Mouse (Mus musculus) lung, embryonic 16.5 days (tissue): ENCODE results near the gene 4933427D14Rik. TPM values are rescaled to one million over a fixed set of nuclear protein-coding genes. Genes with fewer than 3 reads are reported as not detected.

Experiments
- ATAC-seq: fragments of 200-750 bp; cut with Nextera tagmentation; 2 replicates; pipeline ENCODE4 v1.8.0; 2017; ENCODE audit warnings: low read depth, mild to moderate bottlenecking, moderate library complexity
- H3K27ac ChIP-seq: fragments of 300-500 bp; sonication (generic); 2 replicates; pipeline ENCODE4 v1.5.1; 2014; ENCODE audit warnings: mild to moderate bottlenecking, control low read depth, low read length
- H3K27me3 ChIP-seq: fragments of 300-500 bp; sonication (generic); 2 replicates; pipeline ENCODE4 v1.6.1; 2014; ENCODE audit warnings: low read depth, low read length, mixed read lengths; ENCODE audit not compliant: control insufficient read depth, insufficient read depth
- H3K36me3 ChIP-seq: fragments of 300-500 bp; sonication (generic); 2 replicates; pipeline ENCODE4 v1.6.1; 2014; ENCODE audit warnings: low read length; ENCODE audit not compliant: control insufficient read depth, insufficient read depth
- H3K4me1 ChIP-seq: fragments of 300-500 bp; sonication (generic); replicated peaks from 2 replicates; pipeline ENCODE4 v1.6.1; 2014; ENCODE audit warnings: low read length, mixed read lengths; ENCODE audit not compliant: control insufficient read depth, insufficient read depth
- H3K4me2 ChIP-seq: fragments of 300-500 bp; sonication (generic); 2 replicates; pipeline ENCODE4 v1.6.1; 2014; ENCODE audit warnings: low read depth, low read length, control low read depth
- H3K4me3 ChIP-seq: fragments of 300-500 bp; sonication (generic); 2 replicates; pipeline ENCODE4 v1.5.1; 2014; ENCODE audit warnings: mild to moderate bottlenecking, low read length, control low read depth
- H3K9ac ChIP-seq: fragments of 300-500 bp; sonication (generic); 2 replicates; pipeline ENCODE4 v1.6.1; 2014; ENCODE audit warnings: low read length, control low read depth
- H3K9me3 ChIP-seq: fragments of 300-500 bp; sonication (generic); 2 replicates; pipeline ENCODE4 v1.6.1; 2016; ENCODE audit warnings: low read length; ENCODE audit not compliant: control insufficient read depth
- WGBS: fragments of 180-500 bp; shearing (Covaris S2); extraction: QIAGEN DNeasy Blood & Tissue Kit; methylation state at CpG from one replicate; pipeline ENCODE4 v1.1.7; 2014; 5-methylcytosine and 5-hydroxymethylcytosine counted together
- polyA plus RNA-seq: library from polyadenylated mRNA; unstranded; fragments of >200 nt; fragmentation: Nextera tagmentation; extraction: Ambion mirVana; gene quantifications from 2 replicates; pipeline ENCODE4 v1.2.1, GENCODE M21; 2015

4933427D14Rik gene
- 16.1 and 17.0 TPM in 2 replicates for polyA plus RNA-seq

- Histone ChIP-seq H3K36me3 (peaks cover 12% of the 10 kb centered on the region), H3K27me3 (no peaks in the 10 kb centered on the region), H3K27ac (peak within 1 kb of the TSS; percentile 78), H3K4me2 (peak within 1 kb of the TSS; percentile 63), H3K9ac (peak within 1 kb of the TSS; percentile 88), H3K9me3 (no peaks in the 10 kb centered on the region), H3K4me3 (peak within 1 kb of the TSS; percentile 94), H3K4me1 (peaks cover 15% of the 10 kb centered on the region)
- 0% methylated on average over 42 of the region's 42 CpGs for WGBS
- peak; percentile 98 for ATAC-seq
These were observed at the start of gene 4933427D14Rik, which contains the start of gene Txndc17 for GRCm38 (mm10) chr11:72207204-72207833. TSS of gene 4933427D14Rik (minus strand) at chr11:72207459. TSS of gene Txndc17 (plus strand) at chr11:72207547.

DNA sequence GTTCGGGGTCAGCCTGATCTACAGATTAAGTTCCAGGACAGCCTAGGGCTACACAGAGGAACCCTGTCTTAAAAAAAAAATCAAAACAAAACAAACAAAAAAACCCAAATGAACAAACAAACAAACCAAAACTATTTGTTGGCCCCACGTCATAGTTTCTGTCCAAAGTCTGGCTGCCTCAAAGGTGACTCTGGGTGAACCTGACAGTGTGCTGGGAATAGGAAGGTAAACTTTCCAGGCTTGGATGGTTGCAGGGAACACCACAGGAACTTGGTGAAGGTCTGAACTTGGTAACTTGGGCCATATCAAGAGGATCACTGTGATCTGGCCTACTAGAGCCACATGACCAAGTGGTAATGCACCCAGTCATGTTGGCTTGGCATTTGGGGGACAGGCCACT lies 49.2 kb upstream of the 4933427D14Rik start:
- Histone ChIP-seq H3K4me1 (no peaks in the 10 kb centered on the region), H3K27ac (no peak overlapping the region), H3K4me3 (no peak overlapping the region), H3K36me3 (no peaks in the 10 kb centered on the region), H3K27me3 (no peaks in the 10 kb centered on the region), H3K9me3 (no peaks in the 10 kb centered on the region), H3K4me2 (no peak overlapping the region), H3K9ac (no peak overlapping the region)
- WGBS = 65% methylated on average over 2 of the region's 2 CpGs
- no peak for ATAC-seq

GRCm38 (mm10) chr11:72255629-72256028 lies 48.4 kb upstream of the 4933427D14Rik start:
- whole genome bisulfite sequencing = 82% methylated on average over 4 of the region's 4 CpGs
- Histone ChIP-seq H3K4me1 (no peaks in the 10 kb centered on the region), H3K9me3 (no peaks in the 10 kb centered on the region), H3K4me3 (no peak overlapping the region), H3K4me2 (no peak overlapping the region), H3K9ac (no peak overlapping the region), H3K27me3 (no peaks in the 10 kb centered on the region), H3K36me3 (no peaks in the 10 kb centered on the region), H3K27ac (no peak overlapping the region)
- no peak for ATAC-seq

DNA sequence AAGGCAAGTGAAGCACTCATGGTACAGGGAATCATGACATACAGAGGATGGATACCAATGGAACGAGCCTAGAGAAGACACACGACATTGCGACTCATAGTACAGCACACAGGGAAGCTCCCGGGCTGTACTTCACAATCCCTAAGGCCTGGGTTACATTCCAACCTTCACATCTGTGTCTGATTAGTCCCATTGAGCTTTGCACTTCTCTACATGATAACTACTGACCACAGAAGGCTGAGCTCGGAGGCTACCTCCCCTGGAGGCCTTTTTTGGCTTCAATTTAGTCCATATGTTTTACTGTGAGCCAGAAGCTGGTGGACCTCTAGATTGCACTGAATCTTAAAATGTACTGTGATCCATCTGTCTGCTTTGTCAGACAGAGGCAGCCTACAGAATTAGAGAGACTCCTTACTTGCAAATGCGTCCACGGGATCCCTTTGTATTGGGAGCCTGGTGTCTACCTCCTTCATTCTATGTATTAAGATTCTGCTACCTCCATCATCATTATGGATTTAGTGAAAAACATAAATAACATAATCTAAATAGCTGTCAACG lies 38.0 kb upstream of the 4933427D14Rik start:
- Histone ChIP-seq H3K36me3 (no peaks in the 10 kb centered on the region), H3K27ac (no peak overlapping the region), H3K4me2 (no peak overlapping the region), H3K4me3 (no peak overlapping the region), H3K9ac (no peak overlapping the region), H3K27me3 (no peaks in the 10 kb centered on the region), H3K9me3 (no peaks in the 10 kb centered on the region), H3K4me1 (no peaks in the 10 kb centered on the region)
- WGBS = 77% methylated on average over 8 of the region's 8 CpGs
- ATAC-seq = no peak

- H3K9me3 ChIP-seq = no peaks in the 10 kb centered on the region
- H3K36me3 ChIP-seq = no peaks in the 10 kb centered on the region
- WGBS = 61% methylated on average over 4 of the region's 4 CpGs
- H3K9ac ChIP-seq = no peak overlapping the region
- H3K4me1 ChIP-seq = no peaks in the 10 kb centered on the region
- no peak overlapping the region for H3K4me3 ChIP-seq
- H3K4me2 ChIP-seq = no peak overlapping the region
- H3K27me3 ChIP-seq = no peaks in the 10 kb centered on the region
- H3K27ac ChIP-seq = no peak overlapping the region
- no peak for ATAC-seq
These were observed 33.0 kb upstream of the 4933427D14Rik start for GRCm38 (mm10) chr11:72240062-72240860.

DNA sequence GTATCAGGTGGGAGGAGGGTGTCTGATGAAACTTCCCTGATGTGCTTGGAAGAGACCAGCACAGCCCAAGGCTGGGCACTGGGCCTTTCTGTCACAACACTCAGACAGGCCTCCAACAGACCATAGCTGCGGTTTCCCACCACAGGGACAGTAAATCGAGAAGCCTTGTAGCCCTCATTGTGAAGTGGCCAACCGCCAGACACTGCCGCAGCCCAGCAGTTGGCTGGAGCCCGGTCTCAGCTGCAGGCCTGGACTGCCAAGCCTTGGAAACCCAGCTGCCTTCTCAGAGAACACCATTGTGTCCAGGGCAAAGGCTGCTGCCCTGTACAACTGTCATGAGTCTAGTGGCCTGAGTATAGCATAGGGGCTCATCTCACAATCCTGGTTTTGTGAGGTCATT lies 26.8 kb upstream of the 4933427D14Rik start:
- 47% methylated on average over 5 of the region's 5 CpGs for WGBS
- H3K4me2 ChIP-seq = no peak overlapping the region
- H3K36me3 ChIP-seq = no peaks in the 10 kb centered on the region
- H3K9ac ChIP-seq = no peak overlapping the region
- H3K9me3 ChIP-seq = no peaks in the 10 kb centered on the region
- no peak overlapping the region for H3K27ac ChIP-seq
- H3K27me3 ChIP-seq = no peaks in the 10 kb centered on the region
- ATAC-seq = no peak
- no peak overlapping the region for H3K4me3 ChIP-seq
- no peaks in the 10 kb centered on the region for H3K4me1 ChIP-seq

GRCm38 (mm10) chr11:72232991-72233390 lies 25.7 kb upstream of the 4933427D14Rik start:
- no peak for ATAC-seq
- no peak overlapping the region for H3K9ac ChIP-seq
- no peaks in the 10 kb centered on the region for H3K36me3 ChIP-seq
- no peak overlapping the region for H3K27ac ChIP-seq
- H3K4me3 ChIP-seq = no peak overlapping the region
- H3K9me3 ChIP-seq = no peaks in the 10 kb centered on the region
- H3K4me1 ChIP-seq = no peaks in the 10 kb centered on the region
- no peak overlapping the region for H3K4me2 ChIP-seq
- no peaks in the 10 kb centered on the region for H3K27me3 ChIP-seq
- WGBS = 56% methylated on average over 1 of the region's 1 CpGs

DNA sequence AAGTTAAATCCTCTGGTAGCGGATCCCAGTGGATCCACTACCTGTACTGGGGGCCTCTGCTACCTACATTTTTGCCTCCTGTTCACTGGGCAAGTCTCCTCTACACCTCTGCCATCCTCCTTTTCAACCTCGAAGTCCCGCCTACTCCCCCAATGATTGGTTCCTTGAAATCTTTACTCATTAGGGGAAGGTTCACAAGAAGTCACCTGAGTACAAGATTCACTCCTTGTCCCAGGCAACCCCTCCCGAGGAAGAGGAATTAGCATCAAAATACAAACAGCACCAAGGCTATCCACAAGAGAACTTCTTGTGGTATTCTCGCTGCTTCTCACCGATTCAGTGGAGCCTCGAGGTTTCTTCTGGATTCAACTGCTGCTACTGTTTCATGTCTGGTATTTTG lies 24.8 kb upstream of the 4933427D14Rik start:
- Histone ChIP-seq H3K9me3 (no peaks in the 10 kb centered on the region), H3K27me3 (no peaks in the 10 kb centered on the region), H3K4me3 (no peak overlapping the region), H3K36me3 (no peaks in the 10 kb centered on the region), H3K9ac (no peak overlapping the region), H3K4me2 (no peak overlapping the region), H3K4me1 (no peaks in the 10 kb centered on the region), H3K27ac (no peak overlapping the region)
- no peak for ATAC-seq
- WGBS = 82% methylated on average over 7 of the region's 7 CpGs

DNA sequence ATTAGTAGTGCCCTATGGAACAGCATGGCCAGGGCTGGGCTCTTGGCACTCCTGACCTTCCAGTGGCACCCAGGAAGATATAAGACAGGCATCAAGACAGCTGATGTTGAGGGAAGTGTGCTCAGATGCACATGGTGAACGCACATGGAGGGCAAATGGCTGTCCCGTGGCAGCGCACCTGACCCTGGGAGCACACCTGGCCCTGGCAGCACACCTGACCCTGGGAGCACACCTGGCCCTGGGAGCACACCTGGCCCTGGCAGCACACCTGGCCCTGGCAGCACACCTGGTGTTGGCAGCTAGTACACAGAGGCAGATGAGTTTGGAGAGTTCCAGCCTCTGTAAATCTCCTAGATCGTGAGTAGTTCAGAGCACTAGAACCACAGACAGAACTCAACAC lies 21.3 kb upstream of the 4933427D14Rik start:
- H3K4me1 ChIP-seq = no peaks in the 10 kb centered on the region

More for the DNA sequence above, 21.3 kb upstream of the 4933427D14Rik start:
- Histone ChIP-seq H3K36me3 (no peaks in the 10 kb centered on the region), H3K4me2 (no peak overlapping the region), H3K4me3 (no peak overlapping the region), H3K9me3 (no peaks in the 10 kb centered on the region), H3K9ac (no peak overlapping the region), H3K27me3 (no peaks in the 10 kb centered on the region), H3K27ac (no peak overlapping the region)
- 88% methylated on average over 4 of the region's 4 CpGs for WGBS
- no peak for ATAC-seq
